Mouse (Mus musculus) naive thymus-derived CD4-positive, alpha-beta T cell, adult 2 months (primary cell): ENCODE results near the gene Prl.
"Not testable (repeated sequence)": the region's sequence is repeated elsewhere in the genome, so short reads cannot be mapped to it uniquely, and the experiment has no call there.

Experiments used
- DNase-seq: peaks from one replicate; pipeline ENCODE4 v3.0.0-alpha.2; 2011; ENCODE audit warnings: low read depth

The Prl gene

GRCm38 (mm10) chr13:27057270-27057669 lies at the start of gene Prl:
Prl (plus strand) TSS chr13:27057570.
- no peak for DNase-seq

DNA sequence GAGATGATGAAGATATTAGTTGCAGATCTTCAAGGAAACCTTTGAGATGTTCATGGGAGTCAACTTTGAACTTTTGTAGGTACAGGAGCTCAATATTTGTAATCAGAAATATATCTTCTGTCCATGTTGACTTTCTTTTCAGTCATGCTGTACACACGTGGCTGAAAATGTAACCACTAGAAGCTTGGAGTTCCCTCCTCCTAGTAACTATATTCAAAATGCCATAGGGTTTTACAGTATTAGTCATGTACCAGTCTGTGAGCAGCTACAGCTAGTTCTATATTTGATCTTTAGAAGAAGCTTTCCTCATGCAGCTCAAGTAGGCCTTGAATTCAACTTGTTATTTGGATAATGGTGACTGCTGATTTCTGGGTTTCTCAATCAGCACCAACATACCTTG lies 30.8 kb upstream of the Prl start:
- DNase-seq: no peak

- no peak for DNase-seq
These were observed 30.0 kb upstream of the Prl start for GRCm38 (mm10) chr13:27027376-27027775.

GRCm38 (mm10) chr13:27028501-27029240 lies 28.7 kb upstream of the Prl start:
- DNase-seq: no peak

- no peak for DNase-seq
These were observed 26.1 kb upstream of the Prl start for GRCm38 (mm10) chr13:27031101-27031852.

GRCm38 (mm10) chr13:27031853-27032240 lies 25.5 kb upstream of the Prl start:
- DNase-seq: no peak

GRCm38 (mm10) chr13:27032998-27033397 lies 24.4 kb upstream of the Prl start:
- no peak for DNase-seq

DNA sequence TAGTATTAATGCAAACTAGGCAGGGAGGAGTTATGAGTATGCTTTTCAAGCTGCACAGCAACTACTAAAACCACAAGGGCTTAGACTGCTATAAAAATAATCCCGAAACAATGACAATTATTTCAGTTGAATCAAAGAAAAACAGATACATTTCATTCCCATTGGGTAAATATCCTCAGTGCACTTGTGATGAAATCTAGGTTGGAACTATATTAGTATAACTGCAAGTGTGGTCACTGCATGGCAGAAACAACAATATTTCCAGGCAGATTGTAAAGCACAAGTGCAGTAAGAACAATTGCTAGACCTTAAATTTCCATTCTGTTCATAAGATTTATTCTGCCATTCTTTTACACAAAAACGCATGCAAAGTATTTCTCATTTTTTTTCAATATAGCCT lies 15.2 kb upstream of the Prl start:
- DNase-seq: no peak

GRCm38 (mm10) chr13:27043326-27043725 lies 14.0 kb upstream of the Prl start:
- no peak for DNase-seq

- DNase-seq: no peak
These were observed 1.8 kb downstream of the Prl start for GRCm38 (mm10) chr13:27059177-27059576.

GRCm38 (mm10) chr13:27093890-27094289 lies 36.5 kb downstream of the Prl start, which contains the start of gene Prl3d1:
Prl3d1 (plus strand) TSS chr13:27094190.
- not testable (repeated sequence) for DNase-seq
